Mouse (Mus musculus) heart, postnatal 25 days (tissue): ENCODE measurements at regions not wholly inside any gene's neighbourhood (a gene's known extent, or its start where the extent isn't known, plus 50 kb on each side); places are given as distances from the start of the nearest gene placed in this dataset.

Source experiments
- DNase-seq: peaks from one replicate; pipeline ENCODE4 v3.0.0; 2022; ENCODE audit warnings: low spot score
- intact Hi-C: fragments of 180-260 bp; cut with DNase I; formaldehyde crosslinking; loops from one replicate; pipeline ENCODE4 v1.15.1; 2025

GRCm38 (mm10) chr14:80443820-80444219 is 459.9 kb downstream of the Olfm4 start:
- DNase-seq = no peak
- intact Hi-C loops = no loop called here

- intact Hi-C loops = no loop called here
- DNase-seq = no peak
These were observed 487.6 kb downstream of the Olfm4 start for GRCm38 (mm10) chr14:80471470-80471869.

- intact Hi-C loops = no loop called here
- no peak for DNase-seq
These were observed 496.0 kb downstream of the Olfm4 start for GRCm38 (mm10) chr14:80479918-80480317.

- intact Hi-C loops = no loop called here
- DNase-seq = no peak
These were observed 498.9 kb downstream of the Olfm4 start for GRCm38 (mm10) chr14:80482771-80483170.

- no peak for DNase-seq
- intact Hi-C loops = no loop called here
These were observed 500.4 kb downstream of the Olfm4 start for GRCm38 (mm10) chr14:80484256-80484655.

GRCm38 (mm10) chr14:80485149-80485548 is 501.3 kb downstream of the Olfm4 start:
- intact Hi-C loops = no loop called here
- no peak for DNase-seq

GRCm38 (mm10) chr14:80486605-80487004 is 502.7 kb downstream of the Olfm4 start:
- intact Hi-C loops = no loop called here
- DNase-seq = no peak

GRCm38 (mm10) chr14:80492043-80492900 is 508.4 kb downstream of the Olfm4 start:
- intact Hi-C loops = no loop called here

GRCm38 (mm10) chr14:80492901-80493279 is 509.0 kb downstream of the Olfm4 start:
- intact Hi-C loops = no loop called here
- DNase-seq = no peak

More at GRCm38 (mm10) chr14:80492043-80492900, 508.4 kb downstream of the Olfm4 start:
- no peak for DNase-seq

GRCm38 (mm10) chr14:80504351-80504750 is 520.5 kb downstream of the Olfm4 start:
- intact Hi-C loops = no loop called here
- DNase-seq = no peak

- intact Hi-C loops = no loop called here
- no peak for DNase-seq
These were observed 532.7 kb downstream of the Olfm4 start for GRCm38 (mm10) chr14:80516626-80517025.

- intact Hi-C loops = no loop called here
- DNase-seq = no peak
These were observed 537.3 kb downstream of the Olfm4 start for GRCm38 (mm10) chr14:80521216-80521615.

- no peak for DNase-seq
- intact Hi-C loops = no loop called here
These were observed 537.8 kb downstream of the Olfm4 start for GRCm38 (mm10) chr14:80521631-80522030.

GRCm38 (mm10) chr14:80522536-80522935 is 538.7 kb downstream of the Olfm4 start:
- intact Hi-C loops = no loop called here

GRCm38 (mm10) chr14:80528419-80529028 is 544.6 kb downstream of the Olfm4 start:
- DNase-seq = no peak
- intact Hi-C loops = no loop called here

More at GRCm38 (mm10) chr14:80522536-80522935, 538.7 kb downstream of the Olfm4 start:
- no peak for DNase-seq

GRCm38 (mm10) chr14:80536044-80536745 is 552.3 kb downstream of the Olfm4 start:
- intact Hi-C loops = no loop called here
- DNase-seq = no peak

- no peak for DNase-seq
- intact Hi-C loops = no loop called here
These were observed 576.1 kb downstream of the Olfm4 start for GRCm38 (mm10) chr14:80559950-80560349.
